Mouse (Mus musculus) heart, embryonic 14.5 days (tissue): ENCODE measurements around the gene Gm20489. TPM values are rescaled to one million over a fixed set of nuclear protein-coding genes. Genes with fewer than 3 reads are reported as not detected.

Experiments used
- polyA plus RNA-seq: library from polyadenylated mRNA; unstranded; fragments of >200 nt; fragmentation: Nextera tagmentation; extraction: Ambion mirVana; gene quantifications from 2 replicates; pipeline ENCODE4 v1.2.1, GENCODE M21; 2014

The Gm20489 gene
- polyA plus RNA-seq, 1 experiment from 2014 or later, result not detected

Other genes starting within 250 kb of the Gm20489 start
- 0.15 and 0.63 TPM in 2 replicates for gene Tex11, start 209.4 kb downstream of the Gm20489 start, polyA plus RNA-seq
- 0.67 and 1.0 TPM in 2 replicates for gene Slc7a3, start 183.0 kb downstream of the Gm20489 start, polyA plus RNA-seq
- gene Snx12, start 46.5 kb downstream of the Gm20489 start, polyA plus RNA-seq, result 33.3 and 34.4 TPM in 2 replicates
- 1.4 and 2.3 TPM in 2 replicates for gene Foxo4, start 14.5 kb downstream of the Gm20489 start, polyA plus RNA-seq
- gene Gm614, start 5.0 kb downstream of the Gm20489 start, polyA plus RNA-seq, result not detected in 2 replicates
- 16.7 and 18.0 TPM in 2 replicates for gene Il2rg, start 768 bp downstream of the Gm20489 start, polyA plus RNA-seq
- gene Med12, start 5.0 kb upstream of the Gm20489 start, polyA plus RNA-seq, result 25.9 and 29.2 TPM in 2 replicates
- gene Nlgn3, start 30.1 kb upstream of the Gm20489 start, polyA plus RNA-seq, result 2.5 and 2.9 TPM in 2 replicates
- gene Gjb1, start 107.4 kb upstream of the Gm20489 start, polyA plus RNA-seq, result not detected in 2 replicates
- 22.8 and 26.4 TPM in 2 replicates for gene Zmym3, start 151.8 kb upstream of the Gm20489 start, polyA plus RNA-seq
- gene Nono, start 160.3 kb upstream of the Gm20489 start, polyA plus RNA-seq, result 223 and 243 TPM in 2 replicates
- 84.4 and 93.9 TPM in 2 replicates for gene Itgb1bp2, start 180.1 kb upstream of the Gm20489 start, polyA plus RNA-seq